Mouse (Mus musculus) stomach, embryonic 14.5 days (tissue): ENCODE data around the gene Samd4. TPM values are rescaled to one million over a fixed set of nuclear protein-coding genes. Genes with fewer than 3 reads are reported as not detected.

ENCODE experiments used
- ATAC-seq: fragments of 200-750 bp; cut with Nextera tagmentation; 2 replicates; pipeline ENCODE4 v1.8.0; 2017; ENCODE audit warnings: low read depth, moderate TSS enrichment; ENCODE audit not compliant: insufficient number of reproducible peaks, insufficient read depth, low FRiP score
- H3K27ac ChIP-seq: fragments of 300-500 bp; sonication (generic); 2 replicates; pipeline ENCODE4 v1.5.1; 2014; ENCODE audit warnings: mild to moderate bottlenecking, low read length, moderate library complexity, mixed read lengths
- H3K27me3 ChIP-seq: fragments of 300-500 bp; sonication (generic); 2 replicates; pipeline ENCODE4 v1.6.1; 2014; ENCODE audit warnings: low read length, control low read depth, mixed read lengths; ENCODE audit not compliant: control insufficient read depth, insufficient read depth
- H3K36me3 ChIP-seq: fragments of 300-500 bp; sonication (generic); 2 replicates; pipeline ENCODE4 v1.6.1; 2014; ENCODE audit warnings: mild to moderate bottlenecking, control low read depth, low read length, moderate library complexity, mixed read lengths; ENCODE audit not compliant: control insufficient read depth, insufficient read depth
- H3K4me1 ChIP-seq: fragments of 300-500 bp; sonication (generic); 2 replicates; pipeline ENCODE4 v1.6.1; 2014; ENCODE audit warnings: low read length, control low read depth, mixed read lengths; ENCODE audit not compliant: control insufficient read depth, insufficient read depth
- H3K4me2 ChIP-seq: fragments of 300-500 bp; sonication (generic); replicated peaks from 2 replicates; pipeline ENCODE4 v1.6.1; 2014; ENCODE audit warnings: low read depth, low read length, control low read depth
- H3K4me3 ChIP-seq: fragments of 300-500 bp; sonication (generic); 2 replicates; pipeline ENCODE4 v1.5.1; 2014; ENCODE audit warnings: low read depth, low read length, control low read depth
- H3K9ac ChIP-seq: fragments of 300-500 bp; sonication (generic); replicated peaks from 2 replicates; pipeline ENCODE4 v1.6.1; 2014; ENCODE audit warnings: low read depth, mild to moderate bottlenecking, control low read depth, low read length, moderate library complexity, mixed read lengths
- H3K9me3 ChIP-seq: fragments of 300-500 bp; sonication (generic); 2 replicates; pipeline ENCODE4 v1.6.1; 2016; ENCODE audit warnings: low read depth, low read length, control low read depth; ENCODE audit not compliant: control insufficient read depth
- WGBS: fragments of 180-500 bp; shearing (Covaris S2); extraction: QIAGEN DNeasy Blood & Tissue Kit; methylation state at CpG from one replicate; pipeline ENCODE4 v1.1.7; 2014; 5-methylcytosine and 5-hydroxymethylcytosine counted together
- polyA plus RNA-seq: library from polyadenylated mRNA; unstranded; fragments of >200 nt; fragmentation: Nextera tagmentation; extraction: Ambion mirVana; gene quantifications from 2 replicates; pipeline ENCODE4 v1.2.1, GENCODE M21; 2014

The Samd4 gene
- polyA plus RNA-seq, 1 experiment from 2014 or later: 7.3 TPM

DNA sequence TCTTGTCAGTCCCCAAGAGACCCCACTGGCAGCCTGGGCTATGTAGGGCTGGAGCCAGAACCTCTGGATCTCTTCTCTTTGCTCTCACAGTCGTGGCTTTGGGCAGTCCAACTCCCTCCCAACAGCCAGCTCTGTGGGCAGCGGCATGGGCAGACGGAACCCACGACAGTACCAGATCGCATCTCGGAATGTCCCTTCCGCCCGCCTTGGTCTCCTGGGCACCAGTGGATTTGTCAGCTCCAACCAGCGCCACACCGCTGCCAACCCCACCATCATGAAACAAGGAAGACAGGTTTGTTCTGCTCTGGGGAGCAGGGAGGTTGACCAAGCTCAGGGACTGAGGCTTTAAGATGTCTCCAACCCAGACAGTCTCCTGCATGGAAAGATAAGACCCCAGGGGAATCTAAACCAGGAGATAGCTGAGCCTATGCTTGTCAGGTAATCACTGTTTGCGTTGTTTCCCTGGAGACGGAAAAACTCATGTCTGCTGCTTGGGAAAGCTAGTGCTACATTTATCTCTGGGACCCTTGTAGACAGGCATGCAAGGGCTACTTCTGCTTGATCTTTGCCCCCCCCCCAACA is 205.1 kb downstream of the Samd4 start:
- no peak overlapping the region for H3K4me2 ChIP-seq
- H3K4me1 ChIP-seq: peaks cover 9% of the 10 kb centered on the region
- H3K9ac ChIP-seq: no peak overlapping the region
- H3K27me3 ChIP-seq: no peaks in the 10 kb centered on the region
- H3K4me3 ChIP-seq: no peak overlapping the region
- no peak for ATAC-seq
- peaks cover 3% of the 10 kb centered on the region; the same call in 1 of the 2 replicates for H3K36me3 ChIP-seq
- no peak overlapping the region for H3K27ac ChIP-seq
- H3K9me3 ChIP-seq: no peaks in the 10 kb centered on the region
- WGBS: 78% methylated on average over 12 of the region's 12 CpGs

DNA sequence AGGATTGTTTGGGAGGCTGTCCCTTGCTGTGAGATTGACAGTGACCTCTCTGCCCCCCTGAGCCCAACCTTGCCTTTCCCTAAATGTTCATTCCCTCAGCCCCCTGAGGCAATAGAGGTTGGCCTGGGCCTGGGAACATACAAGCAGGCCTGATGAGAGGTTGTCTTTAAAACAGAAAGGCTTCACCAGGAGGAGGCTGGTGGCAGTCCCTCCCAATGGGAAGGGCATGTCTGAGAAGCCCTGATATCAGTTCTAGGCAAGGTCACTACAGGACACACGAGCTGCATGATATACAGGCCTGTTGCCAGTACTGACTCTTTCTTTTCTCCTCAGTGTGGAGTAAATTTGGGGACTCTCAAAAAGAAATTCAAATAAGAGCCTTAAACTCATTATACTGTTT is 205.7 kb downstream of the Samd4 start:
- H3K4me2 ChIP-seq: no peak overlapping the region
- no peak overlapping the region for H3K4me3 ChIP-seq
- no peak overlapping the region for H3K9ac ChIP-seq
- peaks cover 14% of the 10 kb centered on the region for H3K4me1 ChIP-seq
- H3K36me3 ChIP-seq: peaks cover 3% of the 10 kb centered on the region; the same call in 1 of the 2 replicates
- WGBS: 48% methylated on average over 1 of the region's 1 CpGs
- ATAC-seq: no peak
- no peak overlapping the region for H3K27ac ChIP-seq
- H3K9me3 ChIP-seq: no peaks in the 10 kb centered on the region
- no peaks in the 10 kb centered on the region for H3K27me3 ChIP-seq

GRCm38 (mm10) chr14:47089153-47089552 is 206.5 kb downstream of the Samd4 start:
- Histone ChIP-seq H3K27ac (no peak overlapping the region), H3K4me3 (no peak overlapping the region), H3K4me2 (no peak overlapping the region), H3K9ac (no peak overlapping the region), H3K27me3 (no peaks in the 10 kb centered on the region), H3K36me3 (peaks cover 3% of the 10 kb centered on the region; the same call in 1 of the 2 replicates), H3K4me1 (peaks cover 19% of the 10 kb centered on the region), H3K9me3 (no peaks in the 10 kb centered on the region)
- 71% methylated on average over 6 of the region's 6 CpGs for WGBS
- no peak for ATAC-seq

DNA sequence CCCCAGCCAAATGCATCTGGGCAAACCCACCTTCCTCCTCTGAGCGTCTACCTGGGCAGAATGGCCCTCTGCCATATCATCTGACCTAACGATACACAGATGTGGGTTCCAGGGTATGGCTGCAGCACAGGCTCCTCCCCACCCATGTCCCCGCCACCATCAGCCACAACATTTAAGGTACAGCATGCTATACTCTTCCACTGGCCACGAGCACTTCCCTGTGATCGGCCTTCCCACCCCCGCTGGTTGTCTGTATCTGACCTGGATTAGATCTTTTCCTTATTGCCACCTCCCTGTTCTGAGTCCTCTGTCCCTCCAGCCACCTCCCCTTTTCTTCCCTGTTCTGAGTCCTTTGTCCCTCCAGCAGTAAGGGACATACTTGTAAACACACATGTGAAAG is 209.3 kb downstream of the Samd4 start:
- 91% methylated on average over 6 of the region's 6 CpGs for WGBS
- H3K4me2 ChIP-seq: no peak overlapping the region
- ATAC-seq: no peak
- H3K9me3 ChIP-seq: no peaks in the 10 kb centered on the region
- H3K36me3 ChIP-seq: peaks cover 3% of the 10 kb centered on the region; the same call in 1 of the 2 replicates
- no peak overlapping the region for H3K27ac ChIP-seq
- no peak overlapping the region for H3K4me3 ChIP-seq
- H3K4me1 ChIP-seq: peaks cover 14% of the 10 kb centered on the region
- H3K27me3 ChIP-seq: no peaks in the 10 kb centered on the region
- H3K9ac ChIP-seq: no peak overlapping the region

- H3K4me3 ChIP-seq: no peak overlapping the region
- H3K27ac ChIP-seq: peak overlapping the region; percentile 83
- WGBS: 24% methylated on average over 16 of the region's 16 CpGs
- ATAC-seq: 0 out of 2 replicates have a peak, but pooled peaks have one; percentile 47
- H3K4me2 ChIP-seq: peak overlapping the region; percentile 29; the same call in 1 of the 2 replicates
- H3K36me3 ChIP-seq: peaks cover 7% of the 10 kb centered on the region; the same call in 1 of the 2 replicates
- H3K9ac ChIP-seq: no peak overlapping the region
- H3K9me3 ChIP-seq: no peaks in the 10 kb centered on the region
- H3K4me1 ChIP-seq: peaks cover 10% of the 10 kb centered on the region; the same call in 1 of the 2 replicates
- H3K27me3 ChIP-seq: no peaks in the 10 kb centered on the region
Measured at GRCm38 (mm10) chr14:47093355-47093792, 210.7 kb downstream of the Samd4 start.

DNA sequence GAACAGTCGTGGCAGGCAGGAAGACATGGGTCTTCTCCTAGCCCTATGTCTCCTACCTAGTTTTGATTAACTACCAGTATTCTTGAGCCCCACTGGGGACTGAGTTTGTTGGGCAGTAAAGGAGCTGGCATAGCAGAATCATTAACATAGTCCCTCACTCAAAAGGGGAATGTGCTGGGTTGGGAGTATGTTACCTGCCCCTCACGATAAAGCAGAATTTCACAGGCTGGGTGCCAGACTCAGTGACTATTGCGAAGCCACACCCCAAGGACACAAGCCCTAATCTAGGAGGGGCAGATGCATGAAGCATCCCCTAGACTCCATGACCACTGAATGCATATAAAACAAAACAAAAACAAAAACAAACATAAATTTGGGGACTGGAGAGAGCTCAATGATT is 212.4 kb downstream of the Samd4 start:
- H3K27ac ChIP-seq: no peak overlapping the region
- H3K27me3 ChIP-seq: no peaks in the 10 kb centered on the region
- 89% methylated on average over 3 of the region's 3 CpGs for WGBS
- H3K9ac ChIP-seq: no peak overlapping the region
- no peaks in the 10 kb centered on the region for H3K9me3 ChIP-seq
- H3K4me3 ChIP-seq: no peak overlapping the region
- H3K4me2 ChIP-seq: no peak overlapping the region
- H3K4me1 ChIP-seq: peaks cover 10% of the 10 kb centered on the region; the same call in 1 of the 2 replicates
- ATAC-seq: no peak
- H3K36me3 ChIP-seq: peaks cover 7% of the 10 kb centered on the region; the same call in 1 of the 2 replicates

DNA sequence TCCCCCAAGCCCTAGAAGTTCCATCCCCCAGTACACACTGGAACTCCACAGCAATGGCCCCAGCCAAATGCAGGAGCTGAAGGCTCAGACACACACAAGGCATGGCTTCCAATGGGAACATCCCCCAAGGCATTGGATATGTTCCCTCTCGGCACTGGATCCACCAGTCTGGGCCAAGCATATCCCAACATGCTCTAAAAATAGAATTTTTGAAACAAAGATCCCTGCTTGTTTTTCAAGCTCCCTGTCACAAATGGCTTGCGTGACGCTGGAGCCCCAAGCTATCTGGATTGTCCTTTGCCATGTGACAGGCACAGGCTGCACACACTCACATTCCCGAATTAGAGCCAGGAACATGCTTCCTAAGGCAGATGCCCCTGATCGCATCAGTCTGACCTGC is 213.7 kb downstream of the Samd4 start:
- 84% methylated on average over 5 of the region's 5 CpGs for WGBS
- ATAC-seq: no peak
- H3K4me3 ChIP-seq: no peak overlapping the region
- peaks cover 3% of the 10 kb centered on the region; the same call in 1 of the 2 replicates for H3K36me3 ChIP-seq
- no peak overlapping the region for H3K27ac ChIP-seq
- H3K27me3 ChIP-seq: no peaks in the 10 kb centered on the region
- no peak overlapping the region for H3K4me2 ChIP-seq
- no peaks in the 10 kb centered on the region for H3K9me3 ChIP-seq
- peaks cover 10% of the 10 kb centered on the region; the same call in 1 of the 2 replicates for H3K4me1 ChIP-seq
- H3K9ac ChIP-seq: no peak overlapping the region

DNA sequence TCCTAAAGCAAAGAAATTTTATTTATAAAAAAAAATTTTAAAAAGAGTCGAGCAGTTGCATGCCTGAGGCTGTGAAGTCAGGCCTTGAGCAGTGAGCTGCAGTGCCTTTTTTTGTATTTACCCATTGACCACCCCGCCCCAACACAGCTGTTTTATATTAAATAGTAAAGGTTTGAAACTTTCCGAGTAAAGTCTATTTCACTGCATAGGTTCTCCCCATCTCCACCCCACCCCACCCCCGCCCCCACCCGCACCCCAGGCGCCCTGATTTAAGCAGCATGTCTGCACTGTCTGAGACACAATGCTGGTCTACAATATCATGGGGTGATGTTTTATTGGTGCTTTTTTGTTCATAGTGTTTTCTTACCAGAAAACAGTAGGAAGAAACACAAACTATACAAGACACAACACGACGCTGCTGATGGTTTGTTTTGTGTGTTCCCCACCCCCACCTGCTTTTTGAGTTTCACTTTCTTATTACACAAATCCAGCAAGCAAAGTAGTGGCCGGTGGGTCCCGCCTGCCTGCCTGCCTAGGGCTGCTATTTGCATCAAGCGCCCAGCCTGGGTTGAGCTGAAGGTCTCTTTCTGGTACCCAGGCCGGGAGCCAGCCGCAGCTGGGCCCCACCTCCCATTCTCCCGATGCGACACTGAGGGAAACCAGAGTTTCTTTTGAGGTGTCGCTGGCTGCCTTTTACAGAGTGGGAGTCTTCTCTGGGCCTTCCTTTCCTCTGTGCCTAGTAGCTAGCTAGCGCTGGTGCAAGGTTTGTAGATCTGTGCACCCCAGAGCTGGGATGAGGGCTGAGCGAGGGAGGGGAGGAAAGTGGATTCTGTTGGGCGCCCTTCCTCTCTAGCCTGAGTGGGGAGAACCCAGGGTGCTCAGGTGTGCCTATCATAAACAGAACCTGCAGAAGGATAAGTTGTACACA is 221.9 kb downstream of the Samd4 start:
- WGBS: 39% methylated on average over 19 of the region's 19 CpGs
- Histone ChIP-seq H3K4me1 (peaks cover 7% of the 10 kb centered on the region; the same call in 1 of the 2 replicates), H3K4me3 (no peak overlapping the region), H3K9me3 (no peaks in the 10 kb centered on the region), H3K4me2 (peak overlapping the region; percentile 17; the same call in 1 of the 2 replicates), H3K9ac (no peak overlapping the region), H3K27me3 (no peaks in the 10 kb centered on the region), H3K27ac (peak overlapping the region; percentile 11; the same call in 1 of the 2 replicates), H3K36me3 (no peaks in the 10 kb centered on the region)
- ATAC-seq: 0 out of 2 replicates have a peak, but pooled peaks have one; percentile 28
